Mouse (Mus musculus): ENCODE data around the gene Olig3. TPM values are rescaled to one million over a fixed set of nuclear protein-coding genes. Genes with fewer than 3 reads are reported as not detected.

Gene Olig3
- polyA plus RNA-seq, 1 experiment from 2014 or later, result 1.6 TPM

- peaks cover under 1% of the 10 kb centered on the region for H3K4me1 ChIP-seq (replicated peaks; ENCODE audit: control insufficient read depth, insufficient read depth, low read length)
- no peaks in the 10 kb centered on the region for H3K36me3 ChIP-seq (ENCODE audit: control insufficient read depth, insufficient read depth)
- peaks cover 22% of the 10 kb centered on the region for H3K27me3 ChIP-seq (replicated peaks; ENCODE audit: control insufficient read depth, insufficient read depth, low read length)
- H3K9me3 ChIP-seq (ENCODE audit: control insufficient read depth, low read length), result no peaks in the 10 kb centered on the region
- WGBS, result 87% methylated on average over 6 of the region's 6 CpGs
- H3K4me2 ChIP-seq (ENCODE audit: low read length), result no peak overlapping the region
- H3K9ac ChIP-seq (replicated peaks; ENCODE audit: low read depth, low read length), result no peak overlapping the region
- ATAC-seq, result no peak
- H3K27ac ChIP-seq (ENCODE audit: low read length), result no peak overlapping the region
- no peak overlapping the region for H3K4me3 ChIP-seq (replicated peaks; ENCODE audit: low read length)
These were observed 12.3 kb upstream of the Olig3 start for GRCm38 (mm10) chr10:19344039-19344438.

- Histone ChIP-seq H3K4me3 (replicated peaks; ENCODE audit: low read length) (no peak overlapping the region), H3K4me1 (replicated peaks; ENCODE audit: control insufficient read depth, insufficient read depth, low read length) (peaks cover 5% of the 10 kb centered on the region), H3K9me3 (ENCODE audit: control insufficient read depth, low read length) (no peaks in the 10 kb centered on the region), H3K27me3 (replicated peaks; ENCODE audit: control insufficient read depth, insufficient read depth, low read length) (peaks cover 45% of the 10 kb centered on the region), H3K36me3 (ENCODE audit: control insufficient read depth, insufficient read depth) (no peaks in the 10 kb centered on the region), H3K9ac (replicated peaks; ENCODE audit: low read depth, low read length) (no peak overlapping the region), H3K27ac (ENCODE audit: low read length) (no peak overlapping the region), H3K4me2 (ENCODE audit: low read length) (no peak overlapping the region)
- 42% methylated on average over 3 of the region's 3 CpGs for WGBS
- no peak for ATAC-seq
These were observed 7.0 kb upstream of the Olig3 start for GRCm38 (mm10) chr10:19349326-19349725.

GRCm38 (mm10) chr10:19352006-19352877 lies 4.1 kb upstream of the Olig3 start:
- WGBS, result 1% methylated on average over 24 of the region's 24 CpGs
- no peaks in the 10 kb centered on the region for H3K9me3 ChIP-seq (ENCODE audit: control insufficient read depth, low read length)
- H3K4me2 ChIP-seq (ENCODE audit: low read length), result no peak overlapping the region
- H3K9ac ChIP-seq (replicated peaks; ENCODE audit: low read depth, low read length), result no peak overlapping the region
- H3K27me3 ChIP-seq (replicated peaks; ENCODE audit: control insufficient read depth, insufficient read depth, low read length), result peaks cover 60% of the 10 kb centered on the region
- ATAC-seq, result no peak
- no peak overlapping the region for H3K4me3 ChIP-seq (replicated peaks; ENCODE audit: low read length)
- peaks cover 13% of the 10 kb centered on the region for H3K4me1 ChIP-seq (replicated peaks; ENCODE audit: control insufficient read depth, insufficient read depth, low read length)
- H3K36me3 ChIP-seq (ENCODE audit: control insufficient read depth, insufficient read depth), result no peaks in the 10 kb centered on the region
- H3K27ac ChIP-seq (ENCODE audit: low read length), result no peak overlapping the region

DNA sequence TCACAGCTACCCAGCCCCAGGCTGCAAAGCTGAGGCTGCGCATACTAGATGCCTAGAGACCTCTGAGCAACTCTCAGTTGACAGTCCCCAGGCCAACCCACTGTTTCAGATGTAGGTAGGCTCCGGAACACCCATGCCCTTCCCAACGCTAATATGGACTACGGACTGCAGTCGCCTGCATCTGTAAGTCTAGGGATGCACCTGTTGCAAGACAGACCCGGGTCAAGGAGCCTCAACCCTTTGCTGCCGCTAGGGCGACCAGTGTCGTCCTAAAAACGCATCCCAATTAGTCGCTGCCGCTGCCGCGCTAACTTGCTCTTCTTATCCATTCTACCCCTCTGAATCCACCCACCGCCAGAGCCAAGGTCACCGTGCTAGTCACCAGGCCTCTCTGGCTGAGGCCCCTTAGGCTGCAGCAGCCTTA lies 3.4 kb upstream of the Olig3 start:
- Histone ChIP-seq H3K36me3 (ENCODE audit: control insufficient read depth, insufficient read depth) (no peaks in the 10 kb centered on the region), H3K27ac (ENCODE audit: low read length) (no peak overlapping the region), H3K4me1 (replicated peaks; ENCODE audit: control insufficient read depth, insufficient read depth, low read length) (peaks cover 15% of the 10 kb centered on the region), H3K9ac (replicated peaks; ENCODE audit: low read depth, low read length) (no peak overlapping the region), H3K27me3 (replicated peaks; ENCODE audit: control insufficient read depth, insufficient read depth, low read length) (peaks cover 66% of the 10 kb centered on the region), H3K4me3 (replicated peaks; ENCODE audit: low read length) (no peak overlapping the region), H3K4me2 (ENCODE audit: low read length) (no peak overlapping the region), H3K9me3 (ENCODE audit: control insufficient read depth, low read length) (no peaks in the 10 kb centered on the region)
- under 1% methylated on average over 16 of the region's 16 CpGs for WGBS
- ATAC-seq, result no peak

GRCm38 (mm10) chr10:19353631-19354030 lies 2.7 kb upstream of the Olig3 start:
- Histone ChIP-seq H3K4me3 (replicated peaks; ENCODE audit: low read length) (no peak overlapping the region), H3K36me3 (ENCODE audit: control insufficient read depth, insufficient read depth) (no peaks in the 10 kb centered on the region), H3K9ac (replicated peaks; ENCODE audit: low read depth, low read length) (no peak overlapping the region), H3K27ac (ENCODE audit: low read length) (no peak overlapping the region), H3K9me3 (ENCODE audit: control insufficient read depth, low read length) (no peaks in the 10 kb centered on the region), H3K27me3 (replicated peaks; ENCODE audit: control insufficient read depth, insufficient read depth, low read length) (peaks cover 65% of the 10 kb centered on the region), H3K4me1 (replicated peaks; ENCODE audit: control insufficient read depth, insufficient read depth, low read length) (peaks cover 15% of the 10 kb centered on the region), H3K4me2 (ENCODE audit: low read length) (no peak overlapping the region)
- no peak for ATAC-seq
- 9% methylated on average over 5 of the region's 5 CpGs for WGBS

- H3K27ac ChIP-seq (ENCODE audit: low read length), result no peak overlapping the region
- no peak overlapping the region for H3K4me2 ChIP-seq (ENCODE audit: low read length)
- ATAC-seq, result no peak
- peaks cover 67% of the 10 kb centered on the region for H3K27me3 ChIP-seq (replicated peaks; ENCODE audit: control insufficient read depth, insufficient read depth, low read length)
- whole genome bisulfite sequencing, result 6% methylated on average over 6 of the region's 6 CpGs
- peaks cover 15% of the 10 kb centered on the region for H3K4me1 ChIP-seq (replicated peaks; ENCODE audit: control insufficient read depth, insufficient read depth, low read length)
- H3K4me3 ChIP-seq (replicated peaks; ENCODE audit: low read length), result no peak overlapping the region
- no peak overlapping the region for H3K9ac ChIP-seq (replicated peaks; ENCODE audit: low read depth, low read length)
- no peaks in the 10 kb centered on the region for H3K9me3 ChIP-seq (ENCODE audit: control insufficient read depth, low read length)
- H3K36me3 ChIP-seq (ENCODE audit: control insufficient read depth, insufficient read depth), result no peaks in the 10 kb centered on the region
These were observed 2.2 kb upstream of the Olig3 start for GRCm38 (mm10) chr10:19354146-19354545.

- H3K27ac ChIP-seq (ENCODE audit: low read length), result no peak overlapping the region
- H3K4me3 ChIP-seq (replicated peaks; ENCODE audit: low read length), result no peak overlapping the region
- H3K9ac ChIP-seq (replicated peaks; ENCODE audit: low read depth, low read length), result no peak overlapping the region
- peaks cover 72% of the 10 kb centered on the region for H3K27me3 ChIP-seq (replicated peaks; ENCODE audit: control insufficient read depth, insufficient read depth, low read length)
- H3K9me3 ChIP-seq (ENCODE audit: control insufficient read depth, low read length), result no peaks in the 10 kb centered on the region
- peaks cover 15% of the 10 kb centered on the region for H3K4me1 ChIP-seq (replicated peaks; ENCODE audit: control insufficient read depth, insufficient read depth, low read length)
- no peaks in the 10 kb centered on the region for H3K36me3 ChIP-seq (ENCODE audit: control insufficient read depth, insufficient read depth)
- no peak overlapping the region for H3K4me2 ChIP-seq (ENCODE audit: low read length)
- under 1% methylated on average over 8 of the region's 8 CpGs for WGBS
- ATAC-seq, result no peak
These were observed 1.3 kb upstream of the Olig3 start for GRCm38 (mm10) chr10:19355076-19355475.

GRCm38 (mm10) chr10:19356720-19357641 lies 648 bp downstream of the Olig3 start:
- Histone ChIP-seq H3K27ac (ENCODE audit: low read length) (no peak overlapping the region), H3K4me2 (ENCODE audit: low read length) (peak overlapping the region; percentile 19; the same call in 1 of the 2 replicates), H3K4me3 (replicated peaks; ENCODE audit: low read length) (peak overlapping the region; percentile 16), H3K27me3 (replicated peaks; ENCODE audit: control insufficient read depth, insufficient read depth, low read length) (peaks cover 81% of the 10 kb centered on the region), H3K9ac (replicated peaks; ENCODE audit: low read depth, low read length) (no peak overlapping the region), H3K4me1 (replicated peaks; ENCODE audit: control insufficient read depth, insufficient read depth, low read length) (peaks cover 15% of the 10 kb centered on the region), H3K36me3 (ENCODE audit: control insufficient read depth, insufficient read depth) (no peaks in the 10 kb centered on the region), H3K9me3 (ENCODE audit: control insufficient read depth, low read length) (no peaks in the 10 kb centered on the region)
- ATAC-seq, result peak; percentile 41
- WGBS, result 1% methylated on average over 62 of the region's 63 CpGs

DNA sequence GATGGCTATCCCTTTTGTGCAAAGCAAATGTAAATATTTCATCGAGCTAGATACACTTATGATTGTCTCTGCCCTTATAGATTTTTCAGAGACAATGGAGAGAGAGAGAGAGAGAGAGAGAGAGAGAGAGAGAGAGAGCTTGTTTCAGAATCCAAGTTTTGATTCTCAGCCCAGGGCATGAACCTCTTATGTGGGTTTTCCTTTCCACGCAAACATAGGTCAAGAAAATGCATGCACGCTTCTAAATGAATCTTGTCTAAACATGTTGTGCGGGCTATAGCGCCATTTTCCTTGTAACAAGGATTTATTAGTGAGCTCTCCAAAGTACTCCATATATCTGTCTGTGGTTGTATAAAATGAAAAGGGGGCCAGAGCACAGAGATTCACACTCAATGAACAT lies 1.5 kb downstream of the Olig3 start:
- H3K9ac ChIP-seq (replicated peaks; ENCODE audit: low read depth, low read length), result no peak overlapping the region
- no peak overlapping the region for H3K4me2 ChIP-seq (ENCODE audit: low read length)
- peaks cover 14% of the 10 kb centered on the region for H3K4me1 ChIP-seq (replicated peaks; ENCODE audit: control insufficient read depth, insufficient read depth, low read length)
- H3K4me3 ChIP-seq (replicated peaks; ENCODE audit: low read length), result no peak overlapping the region
- no peaks in the 10 kb centered on the region for H3K9me3 ChIP-seq (ENCODE audit: control insufficient read depth, low read length)
- peaks cover 80% of the 10 kb centered on the region for H3K27me3 ChIP-seq (replicated peaks; ENCODE audit: control insufficient read depth, insufficient read depth, low read length)
- no peak for ATAC-seq
- H3K27ac ChIP-seq (ENCODE audit: low read length), result no peak overlapping the region
- H3K36me3 ChIP-seq (ENCODE audit: control insufficient read depth, insufficient read depth), result no peaks in the 10 kb centered on the region
- WGBS, result 15% methylated on average over 5 of the region's 5 CpGs

All from forebrain, embryonic 16.5 days (tissue).